Mouse (Mus musculus): Measurements from ENCODE around the gene Fbxw10.

Fbxw10 gene

GRCm38 (mm10) chr11:62846961-62847654 lies at the start of gene Fbxw10:
Gene Fbxw10, plus strand, starts transcription at chr11:62847069.
- peak within 1 kb of the TSS; percentile 66 for H3K4me3 ChIP-seq (replicated peaks; ENCODE audit: low read length)
- H3K9me3 ChIP-seq (ENCODE audit: low read length) = no peaks in the 10 kb centered on the region
- no peaks in the 10 kb centered on the region for H3K36me3 ChIP-seq (ENCODE audit: insufficient read depth, low read length)
- TF ChIP-seq CTCF (conservative IDR thresholded peaks at IDR 0.05; ENCODE audit: low read length) (no peak), POU5F1 (IDR thresholded peaks at IDR 0.05; ENCODE audit: borderline replicate concordance, low read length) (no peak), NANOG (IDR thresholded peaks at IDR 0.05; ENCODE audit: borderline replicate concordance, low read length) (no peak)
- peaks cover 49% of the 10 kb centered on the region for H3K4me1 ChIP-seq (replicated peaks; ENCODE audit: low read depth, low read length)
- H3K27me3 ChIP-seq (ENCODE audit: insufficient read depth, low read length) = no peaks in the 10 kb centered on the region

DNA sequence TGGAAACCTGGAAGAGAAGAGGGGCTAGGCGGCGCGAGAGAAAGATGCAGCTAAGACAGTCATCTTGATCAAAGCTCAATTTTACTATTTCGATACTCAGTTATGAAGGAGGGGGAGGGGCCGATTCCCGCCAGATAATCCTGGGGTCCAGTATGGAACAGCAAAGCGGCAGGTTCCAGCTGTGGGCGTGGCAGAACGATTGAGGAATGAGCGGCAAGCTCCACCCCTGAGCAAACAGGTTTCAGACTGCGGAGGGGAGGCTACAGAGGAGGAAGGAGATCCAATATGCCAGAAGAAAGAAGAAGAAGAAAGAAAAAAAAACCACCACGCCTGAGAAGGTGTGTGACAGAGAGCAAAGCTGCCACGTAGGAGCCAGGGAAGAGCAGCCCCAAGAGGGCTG lies 42.8 kb upstream of the Fbxw10 start:
- Histone ChIP-seq H3K27me3 (ENCODE audit: insufficient read depth, low read length) (peaks cover 15% of the 10 kb centered on the region), H3K4me3 (replicated peaks; ENCODE audit: low read length) (peak overlapping the region; percentile 50; the same call in 1 of the 2 replicates), H3K4me1 (replicated peaks; ENCODE audit: low read depth, low read length) (peaks cover 3% of the 10 kb centered on the region; the same call in 1 of the 2 replicates), H3K36me3 (ENCODE audit: insufficient read depth, low read length) (no peaks in the 10 kb centered on the region), H3K9me3 (ENCODE audit: low read length) (peaks cover 6% of the 10 kb centered on the region)
- TF ChIP-seq POU5F1 (IDR thresholded peaks at IDR 0.05; ENCODE audit: borderline replicate concordance, low read length) (no peak), CTCF (conservative IDR thresholded peaks at IDR 0.05; ENCODE audit: low read length) (no peak), NANOG (IDR thresholded peaks at IDR 0.05; ENCODE audit: borderline replicate concordance, low read length) (no peak)

GRCm38 (mm10) chr11:62807965-62808364 lies 38.9 kb upstream of the Fbxw10 start:
- peaks cover 11% of the 10 kb centered on the region for H3K27me3 ChIP-seq (ENCODE audit: insufficient read depth, low read length)
- H3K9me3 ChIP-seq (ENCODE audit: low read length) = no peaks in the 10 kb centered on the region; the same call in 1 of the 2 replicates
- no peak for TF ChIP-seq POU5F1 (IDR thresholded peaks at IDR 0.05; ENCODE audit: borderline replicate concordance, low read length)
- no peak for TF ChIP-seq NANOG (IDR thresholded peaks at IDR 0.05; ENCODE audit: borderline replicate concordance, low read length)
- TF ChIP-seq CTCF (conservative IDR thresholded peaks at IDR 0.05; ENCODE audit: low read length) = no peak
- no peaks in the 10 kb centered on the region for H3K36me3 ChIP-seq (ENCODE audit: insufficient read depth, low read length)
- H3K4me3 ChIP-seq (replicated peaks; ENCODE audit: low read length) = no peak overlapping the region
- H3K4me1 ChIP-seq (replicated peaks; ENCODE audit: low read depth, low read length) = peaks cover 3% of the 10 kb centered on the region; the same call in 1 of the 2 replicates

DNA sequence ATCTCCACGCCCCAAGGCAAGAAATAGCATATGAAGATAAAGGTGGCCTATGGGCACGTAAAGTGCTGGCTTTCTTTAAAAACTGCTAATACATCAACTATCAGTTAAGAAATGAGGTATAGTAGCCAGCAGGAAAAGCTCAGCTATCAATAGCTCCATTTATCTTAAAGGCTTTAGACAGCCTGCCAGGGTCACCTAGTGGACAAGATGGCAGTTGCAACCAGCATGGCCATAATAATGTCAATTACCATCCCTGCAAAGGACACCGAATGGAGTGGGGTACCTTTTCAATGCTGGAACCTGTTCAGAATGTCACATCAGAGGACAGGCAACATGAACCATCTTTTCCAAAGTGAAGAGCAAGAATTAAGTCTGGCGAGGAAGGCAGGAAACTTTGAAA lies 37.7 kb upstream of the Fbxw10 start:
- no peak overlapping the region for H3K4me3 ChIP-seq (replicated peaks; ENCODE audit: low read length)
- TF ChIP-seq NANOG (IDR thresholded peaks at IDR 0.05; ENCODE audit: borderline replicate concordance, low read length) = no peak
- TF ChIP-seq POU5F1 (IDR thresholded peaks at IDR 0.05; ENCODE audit: borderline replicate concordance, low read length) = no peak
- TF ChIP-seq CTCF (conservative IDR thresholded peaks at IDR 0.05; ENCODE audit: low read length) = peak; percentile 56
- no peaks in the 10 kb centered on the region for H3K36me3 ChIP-seq (ENCODE audit: insufficient read depth, low read length)
- H3K9me3 ChIP-seq (ENCODE audit: low read length) = no peaks in the 10 kb centered on the region; the same call in 1 of the 2 replicates
- peaks cover 8% of the 10 kb centered on the region; the same call in 1 of the 2 replicates for H3K27me3 ChIP-seq (ENCODE audit: insufficient read depth, low read length)
- H3K4me1 ChIP-seq (replicated peaks; ENCODE audit: low read depth, low read length) = no peaks in the 10 kb centered on the region

GRCm38 (mm10) chr11:62812268-62812667 lies 34.6 kb upstream of the Fbxw10 start:
- no peaks in the 10 kb centered on the region for H3K9me3 ChIP-seq (ENCODE audit: low read length)
- no peak overlapping the region for H3K4me3 ChIP-seq (replicated peaks; ENCODE audit: low read length)
- TF ChIP-seq CTCF (conservative IDR thresholded peaks at IDR 0.05; ENCODE audit: low read length) (no peak), NANOG (IDR thresholded peaks at IDR 0.05; ENCODE audit: borderline replicate concordance, low read length) (no peak), POU5F1 (IDR thresholded peaks at IDR 0.05; ENCODE audit: borderline replicate concordance, low read length) (no peak)
- H3K36me3 ChIP-seq (ENCODE audit: insufficient read depth, low read length) = no peaks in the 10 kb centered on the region
- H3K4me1 ChIP-seq (replicated peaks; ENCODE audit: low read depth, low read length) = no peaks in the 10 kb centered on the region
- peaks cover 2% of the 10 kb centered on the region; the same call in 1 of the 2 replicates for H3K27me3 ChIP-seq (ENCODE audit: insufficient read depth, low read length)

DNA sequence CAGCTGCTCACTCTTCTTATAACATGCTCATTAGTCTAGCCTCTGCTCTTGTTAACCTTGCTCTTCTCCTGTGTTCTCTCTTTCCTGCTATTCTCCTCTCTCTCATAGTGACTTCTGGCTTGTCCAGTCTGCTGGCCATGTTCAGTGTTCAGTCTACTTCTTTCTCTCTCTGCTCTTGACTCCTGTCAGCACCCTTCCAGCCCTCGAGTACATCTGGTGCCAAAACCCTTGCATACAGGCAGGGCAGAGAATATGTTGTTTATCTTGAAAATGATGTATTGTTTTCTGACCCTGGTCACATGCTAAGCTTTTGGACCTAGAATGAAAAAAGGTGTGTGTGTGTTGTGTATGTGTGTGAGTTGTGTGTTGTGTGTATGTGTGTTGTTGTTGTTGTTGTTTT lies 33.4 kb upstream of the Fbxw10 start:
- TF ChIP-seq NANOG (IDR thresholded peaks at IDR 0.05; ENCODE audit: borderline replicate concordance, low read length) = no peak
- no peak for TF ChIP-seq POU5F1 (IDR thresholded peaks at IDR 0.05; ENCODE audit: borderline replicate concordance, low read length)
- no peak for TF ChIP-seq CTCF (conservative IDR thresholded peaks at IDR 0.05; ENCODE audit: low read length)
- no peaks in the 10 kb centered on the region for H3K36me3 ChIP-seq (ENCODE audit: insufficient read depth, low read length)
- peaks cover 12% of the 10 kb centered on the region; the same call in 1 of the 2 replicates for H3K27me3 ChIP-seq (ENCODE audit: insufficient read depth, low read length)
- H3K4me3 ChIP-seq (replicated peaks; ENCODE audit: low read length) = no peak overlapping the region
- H3K4me1 ChIP-seq (replicated peaks; ENCODE audit: low read depth, low read length) = no peaks in the 10 kb centered on the region
- H3K9me3 ChIP-seq (ENCODE audit: low read length) = no peaks in the 10 kb centered on the region

- peaks cover 18% of the 10 kb centered on the region for H3K27me3 ChIP-seq (ENCODE audit: insufficient read depth, low read length)
- H3K4me3 ChIP-seq (replicated peaks; ENCODE audit: low read length) = no peak overlapping the region
- TF ChIP-seq NANOG (IDR thresholded peaks at IDR 0.05; ENCODE audit: borderline replicate concordance, low read length) = no peak
- no peak for TF ChIP-seq CTCF (conservative IDR thresholded peaks at IDR 0.05; ENCODE audit: low read length)
- no peak for TF ChIP-seq POU5F1 (IDR thresholded peaks at IDR 0.05; ENCODE audit: borderline replicate concordance, low read length)
- no peaks in the 10 kb centered on the region for H3K9me3 ChIP-seq (ENCODE audit: low read length)
- H3K36me3 ChIP-seq (ENCODE audit: insufficient read depth, low read length) = no peaks in the 10 kb centered on the region
- H3K4me1 ChIP-seq (replicated peaks; ENCODE audit: low read depth, low read length) = no peaks in the 10 kb centered on the region
These were observed 32.8 kb upstream of the Fbxw10 start for GRCm38 (mm10) chr11:62813970-62814624.

- TF ChIP-seq NANOG (IDR thresholded peaks at IDR 0.05; ENCODE audit: borderline replicate concordance, low read length) (no peak), POU5F1 (IDR thresholded peaks at IDR 0.05; ENCODE audit: borderline replicate concordance, low read length) (no peak), CTCF (conservative IDR thresholded peaks at IDR 0.05; ENCODE audit: low read length) (no peak)
- H3K4me1 ChIP-seq (replicated peaks; ENCODE audit: low read depth, low read length) = peaks cover under 1% of the 10 kb centered on the region; the same call in 1 of the 2 replicates
- H3K9me3 ChIP-seq (ENCODE audit: low read length) = no peaks in the 10 kb centered on the region
- no peaks in the 10 kb centered on the region for H3K36me3 ChIP-seq (ENCODE audit: insufficient read depth, low read length)
- peaks cover 22% of the 10 kb centered on the region for H3K27me3 ChIP-seq (ENCODE audit: insufficient read depth, low read length)
- no peak overlapping the region for H3K4me3 ChIP-seq (replicated peaks; ENCODE audit: low read length)
These were observed 32.2 kb upstream of the Fbxw10 start for GRCm38 (mm10) chr11:62814625-62815024.
